Mouse (Mus musculus) ZHBTc4 (cell line): Measurements from ENCODE around the gene Ssx2ip.
A peak's percentile ranks its signal among the peaks of the same experiment; 100 is the strongest.

Experiments
- DNase-seq: peaks from one replicate; pipeline ENCODE4 v3.0.0-alpha.2; 2011; ENCODE audit warnings: low read depth, low spot score

Ssx2ip gene

DNA sequence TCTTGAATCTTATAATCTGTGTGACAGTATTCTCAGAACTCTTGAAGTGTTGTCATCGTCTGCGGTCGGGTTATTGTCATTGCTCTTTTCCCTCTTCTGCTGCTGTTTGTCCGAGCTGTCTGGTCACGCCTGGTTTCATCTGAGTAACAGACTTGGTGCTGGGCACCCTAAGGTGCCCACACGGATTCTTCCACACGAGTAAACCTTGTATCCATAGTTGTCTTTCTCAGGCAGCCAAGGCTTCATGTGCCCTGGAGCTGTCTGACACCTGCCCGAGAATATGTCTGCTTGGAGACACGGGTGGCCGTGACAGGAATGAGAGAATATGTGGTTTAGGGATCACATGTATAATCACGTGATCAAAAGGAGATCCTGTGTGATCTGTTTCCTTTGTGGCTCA lies 31.1 kb downstream of the Ssx2ip start:
- DNase-seq, result no peak

DNA sequence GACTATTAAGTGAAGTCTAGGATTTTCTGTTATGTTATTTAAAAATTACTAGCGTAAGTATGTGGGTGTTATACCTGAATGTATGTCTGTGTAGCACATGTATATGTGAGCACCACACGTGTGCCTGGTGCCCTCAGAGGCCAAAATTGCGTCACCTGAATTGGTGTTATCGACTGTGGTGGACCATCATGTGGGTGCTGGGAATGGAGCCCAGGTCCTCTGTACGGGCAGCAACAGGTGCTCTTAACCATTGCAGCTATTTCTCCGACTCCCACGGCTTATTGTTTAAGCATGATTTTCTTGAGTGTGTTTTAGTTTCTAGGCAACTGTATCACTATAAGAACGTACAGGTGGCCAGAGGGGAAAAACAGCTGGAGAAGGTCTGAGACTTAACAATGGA lies 31.7 kb downstream of the Ssx2ip start:
- no peak for DNase-seq

DNA sequence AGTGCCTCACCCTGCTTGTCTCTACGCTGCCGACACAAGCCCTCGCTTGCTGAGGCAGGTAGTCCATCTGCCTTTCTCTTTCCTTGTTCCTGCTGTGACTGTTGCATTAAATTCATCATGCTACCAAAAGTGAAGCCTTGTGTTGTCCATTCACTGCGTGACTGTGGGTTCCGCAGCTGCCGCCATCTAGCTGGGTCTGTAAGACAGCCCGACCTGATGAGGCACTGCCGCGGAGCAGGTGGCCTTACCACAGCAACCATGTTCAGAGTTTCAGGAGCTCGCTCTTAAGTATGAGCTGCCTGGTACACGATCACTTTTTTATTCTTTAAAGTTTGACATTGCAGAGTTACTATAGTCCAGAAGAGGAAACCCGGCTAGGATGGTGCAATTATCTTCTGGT lies 35.6 kb downstream of the Ssx2ip start:
- no peak for DNase-seq

DNA sequence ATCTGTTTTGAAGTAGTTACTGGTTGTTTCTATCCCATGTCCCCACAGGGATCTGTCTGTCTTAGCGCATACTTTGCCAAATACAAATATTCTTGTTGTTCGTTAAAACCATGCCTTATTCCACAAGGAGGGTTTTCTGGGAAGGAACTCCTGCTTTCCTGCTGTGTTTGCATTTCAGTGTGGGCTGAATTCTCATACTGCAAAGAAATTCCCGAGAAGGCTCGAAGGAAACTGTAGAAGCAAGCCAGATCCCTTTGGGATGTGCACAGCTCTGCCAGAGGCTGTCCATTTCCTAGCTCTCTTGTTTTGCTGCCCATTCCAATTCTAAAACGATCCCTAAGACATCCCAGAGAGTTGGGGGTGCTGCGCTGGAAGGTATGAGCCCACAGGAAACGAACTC lies 36.0 kb downstream of the Ssx2ip start:
- no peak for DNase-seq

DNA sequence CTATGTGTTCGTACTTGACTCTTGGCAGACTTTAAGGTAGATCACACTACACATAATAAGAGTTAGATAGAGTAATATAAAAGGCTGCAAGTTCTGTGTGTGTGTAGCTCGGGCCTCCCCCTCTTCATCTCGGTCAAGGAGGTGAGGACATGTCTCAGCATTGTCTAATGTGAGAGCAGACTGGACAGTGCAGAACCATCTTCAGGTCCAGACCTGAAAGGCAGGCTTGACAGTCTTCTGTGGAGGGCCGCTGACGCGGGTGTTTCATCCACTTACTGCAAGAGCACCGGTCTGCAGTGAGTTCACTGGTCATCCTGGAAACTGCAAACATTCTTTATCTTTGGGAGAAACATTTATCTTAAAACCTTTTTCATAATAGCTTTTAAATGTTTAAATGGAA lies 38.0 kb downstream of the Ssx2ip start:
- no peak for DNase-seq

DNA sequence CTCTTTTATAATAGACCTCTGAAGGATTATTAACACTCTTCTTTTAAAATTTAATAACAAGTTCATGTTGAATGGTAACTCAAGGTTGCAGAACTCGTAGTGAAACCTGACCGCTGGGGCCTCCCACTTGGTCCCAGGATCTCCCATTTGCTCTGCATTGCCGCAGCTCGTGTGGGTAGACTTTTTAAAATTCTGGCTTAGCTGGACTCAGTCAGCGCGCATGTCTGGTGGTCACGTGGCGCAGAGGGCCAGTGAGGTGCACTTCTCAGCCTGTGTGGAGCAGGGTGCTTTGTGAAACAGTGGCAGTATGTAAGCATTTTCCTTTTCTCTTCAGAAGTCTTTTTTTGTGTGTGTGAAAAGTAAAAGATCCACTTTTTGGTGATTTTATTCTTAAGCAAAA lies 38.5 kb downstream of the Ssx2ip start:
- no peak for DNase-seq

DNA sequence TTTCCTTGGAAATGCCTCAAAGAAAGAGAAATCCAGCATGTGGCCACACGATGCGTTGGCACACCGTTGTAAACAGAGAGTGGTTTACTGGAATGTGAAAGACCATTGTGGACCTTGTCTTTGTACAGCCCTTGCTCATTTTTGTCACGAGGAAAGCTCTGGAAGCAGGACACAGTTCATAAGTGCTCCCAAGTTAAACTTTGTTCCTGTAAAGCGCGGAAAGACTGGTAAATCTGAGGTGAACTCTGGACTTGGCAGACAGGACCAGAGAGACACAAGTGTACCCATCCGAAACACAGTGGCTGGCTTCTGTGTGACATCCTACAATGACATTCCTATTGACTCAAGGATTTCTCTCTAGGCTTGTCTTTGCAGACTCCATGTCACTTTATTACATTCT lies 38.9 kb downstream of the Ssx2ip start:
- no peak for DNase-seq

DNA sequence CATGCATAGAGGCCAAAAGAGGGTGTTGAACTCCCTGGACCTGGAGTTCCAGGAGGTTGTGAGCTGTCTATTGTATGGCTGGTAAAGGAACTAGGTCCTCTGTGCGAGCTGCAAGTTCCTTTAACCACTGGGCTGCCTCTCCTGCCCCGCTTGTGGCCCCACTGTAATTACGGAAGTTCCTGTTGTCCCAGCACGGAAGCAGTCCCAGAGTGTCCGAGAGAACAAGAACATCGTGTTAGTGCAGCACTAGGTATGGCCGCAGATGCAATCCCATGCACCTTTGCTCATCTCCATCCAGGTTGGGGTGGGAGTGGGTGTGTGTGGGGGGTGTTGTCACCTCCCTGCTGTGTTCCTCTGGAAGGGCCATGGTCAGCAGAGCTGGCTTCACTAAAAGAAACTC lies 40.4 kb downstream of the Ssx2ip start:
- DNase-seq, result no peak

DNA sequence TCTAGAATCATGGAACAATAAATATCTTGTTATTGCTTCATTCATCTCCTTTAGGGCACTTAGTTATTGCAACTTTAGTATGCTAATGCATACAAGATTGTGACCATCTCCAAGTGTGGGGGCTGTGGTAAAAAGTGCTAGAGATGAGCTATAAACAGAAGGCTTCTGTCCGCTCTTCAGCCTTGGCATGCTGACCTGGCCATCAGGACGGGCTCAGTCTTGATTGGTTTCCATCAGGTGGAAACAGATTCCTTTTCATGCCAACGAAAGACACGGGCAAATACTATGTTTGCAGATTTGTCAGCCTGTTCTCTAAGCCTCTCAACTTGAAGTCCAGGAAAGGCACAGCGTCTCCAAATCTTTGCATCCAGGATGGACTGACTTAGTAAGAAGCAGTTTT lies 42.7 kb downstream of the Ssx2ip start:
- no peak for DNase-seq

DNA sequence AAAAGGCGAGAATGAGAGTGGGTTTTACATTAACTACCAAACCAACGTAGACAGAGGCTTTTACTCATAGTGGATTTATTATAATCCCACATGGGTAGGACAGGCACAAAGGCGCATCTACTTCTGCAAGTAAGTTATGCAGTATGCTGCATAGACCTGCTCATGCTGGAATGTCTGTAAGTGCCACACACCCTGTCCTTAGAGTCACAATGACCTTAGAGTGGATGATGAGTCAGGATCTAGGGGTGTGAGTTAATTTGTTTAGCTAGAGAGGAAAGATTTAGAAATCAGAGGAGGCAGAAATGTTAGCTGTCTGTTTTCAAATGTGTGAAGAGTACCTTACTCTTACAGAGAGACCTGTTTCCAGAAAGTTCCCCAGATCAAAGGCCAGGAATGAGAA lies 43.2 kb downstream of the Ssx2ip start:
- DNase-seq, result no peak

DNA sequence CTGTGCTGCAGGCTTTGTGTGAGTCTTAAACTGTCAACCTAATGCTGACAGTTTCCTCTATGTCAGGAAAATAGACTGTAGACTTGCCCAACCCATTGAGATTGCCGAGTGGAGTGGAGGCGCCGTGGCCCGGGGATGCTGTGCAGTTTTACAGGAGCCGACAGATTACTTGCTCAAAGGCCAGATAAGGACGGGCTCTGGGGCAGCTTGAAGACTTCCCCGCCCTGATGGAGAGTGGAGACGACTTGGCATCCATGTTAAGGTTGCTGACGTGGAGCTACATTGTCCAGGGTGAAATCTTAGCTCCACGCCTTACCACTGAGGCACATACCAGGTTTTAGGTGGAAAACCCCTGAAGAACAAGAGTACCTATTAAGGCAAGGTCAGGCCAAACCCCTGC lies 43.9 kb downstream of the Ssx2ip start:
- no peak for DNase-seq

DNA sequence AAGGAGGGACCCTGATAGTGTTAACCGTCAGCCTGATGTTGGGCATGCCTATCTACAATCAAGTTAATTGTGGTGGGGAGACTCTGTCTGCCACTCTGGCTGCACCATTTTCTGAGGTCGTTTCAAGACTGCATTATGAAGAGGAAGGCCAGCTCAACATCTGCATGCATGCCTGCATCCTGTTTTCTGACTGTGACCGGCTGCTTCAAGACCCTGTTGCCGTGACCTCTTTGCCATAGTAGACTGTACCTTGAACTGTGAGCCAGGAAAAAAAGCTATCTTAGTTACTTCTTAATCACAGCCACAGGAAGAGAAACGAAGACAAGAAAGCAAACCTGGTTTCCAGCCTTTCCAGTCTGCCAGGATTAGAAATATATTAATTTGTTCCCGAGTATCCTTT lies 44.5 kb downstream of the Ssx2ip start:
- DNase-seq, result no peak

DNA sequence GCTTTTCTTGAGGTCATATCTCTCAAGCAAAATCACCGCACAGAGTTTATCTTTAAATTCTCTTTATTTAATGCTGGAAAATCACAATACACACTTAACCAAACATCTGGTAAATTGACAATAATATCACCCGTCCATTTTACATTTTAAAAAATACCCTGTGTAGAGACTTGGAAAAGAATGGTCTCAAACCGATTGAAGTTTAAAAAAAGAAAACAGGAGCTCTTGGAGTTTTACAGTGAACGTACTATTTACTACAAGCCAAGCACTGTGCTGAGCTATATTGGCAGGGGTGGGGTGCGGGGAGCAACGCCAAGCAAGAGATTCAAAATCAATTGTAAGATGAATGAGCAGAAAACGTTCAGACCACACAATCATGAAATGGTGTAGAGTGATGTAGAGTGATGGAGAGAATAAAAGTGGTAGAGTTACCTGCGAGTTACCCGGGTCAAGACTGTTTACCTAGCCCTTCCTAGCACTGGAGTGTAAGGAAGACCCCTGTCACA lies 45.4 kb downstream of the Ssx2ip start, which contains the start of gene Ctbs:
Gene Ctbs, plus strand, starts transcription at position 51 of the 506 bp plus-strand sequence.
- DNase-seq, result no peak

DNA sequence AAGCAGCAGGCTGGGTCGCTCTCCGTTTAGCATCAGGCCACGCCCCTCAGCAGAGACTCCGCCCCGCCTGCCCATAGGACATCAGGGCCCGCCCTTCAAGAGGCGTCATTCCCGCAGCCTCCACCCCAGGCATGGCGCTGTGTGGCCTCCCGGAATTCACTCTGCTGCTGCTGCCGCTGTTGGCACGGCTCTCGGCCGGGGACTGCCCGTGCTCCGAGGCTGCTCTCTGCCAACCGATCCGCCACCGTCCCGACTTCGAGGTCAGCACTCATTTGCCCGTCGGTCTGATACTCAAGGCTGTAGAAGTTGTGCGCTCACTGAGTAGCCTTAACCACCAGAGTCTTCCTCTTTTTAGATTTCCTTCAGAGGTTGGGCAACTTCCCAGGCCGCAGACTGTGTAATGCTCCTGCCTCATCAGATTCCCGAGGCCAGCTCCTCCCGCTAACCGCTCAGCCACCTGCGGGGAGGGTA lies 46.0 kb downstream of the Ssx2ip start:
- DNase-seq, result peak; percentile 96

DNA sequence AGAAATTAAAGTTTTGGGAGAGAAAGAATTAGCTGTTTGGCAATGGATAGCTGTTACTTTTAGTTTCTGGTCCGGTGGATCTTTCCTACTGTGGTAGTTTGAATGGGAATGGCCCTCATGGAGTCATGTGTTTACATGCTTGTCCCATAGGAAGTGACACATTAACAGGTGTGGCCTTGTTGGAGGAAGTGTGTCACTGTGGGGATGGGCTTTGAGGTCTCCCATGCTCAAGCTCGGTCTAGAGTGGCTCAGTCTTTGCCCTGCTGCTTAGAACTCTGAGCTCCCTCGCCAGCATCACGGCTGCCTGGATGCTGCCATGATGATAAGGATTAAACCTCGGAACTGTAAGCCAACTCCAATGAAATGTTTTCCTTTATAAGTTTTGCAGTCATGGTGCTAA lies 46.9 kb downstream of the Ssx2ip start:
- DNase-seq, result peak; percentile 33

DNA sequence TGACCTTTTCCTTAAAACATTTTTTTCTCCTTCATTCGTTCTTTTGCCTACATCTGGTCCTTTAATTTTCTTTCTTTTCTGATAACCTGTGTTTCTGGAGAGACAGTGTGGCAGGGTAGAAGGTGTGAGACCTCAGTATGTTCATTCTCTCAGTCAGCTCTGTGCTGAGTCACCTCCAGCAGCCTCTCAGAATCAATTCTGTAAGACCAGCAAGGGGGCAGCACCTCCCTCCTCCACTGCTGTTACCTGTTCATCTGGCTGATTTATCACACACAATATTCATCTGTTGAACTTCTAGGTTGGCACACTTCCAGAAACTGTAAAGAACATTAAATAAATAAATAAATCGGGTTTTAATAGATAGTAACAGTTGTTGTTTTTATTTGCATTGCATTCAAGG lies 58.5 kb downstream of the Ssx2ip start:
- DNase-seq, result no peak

DNA sequence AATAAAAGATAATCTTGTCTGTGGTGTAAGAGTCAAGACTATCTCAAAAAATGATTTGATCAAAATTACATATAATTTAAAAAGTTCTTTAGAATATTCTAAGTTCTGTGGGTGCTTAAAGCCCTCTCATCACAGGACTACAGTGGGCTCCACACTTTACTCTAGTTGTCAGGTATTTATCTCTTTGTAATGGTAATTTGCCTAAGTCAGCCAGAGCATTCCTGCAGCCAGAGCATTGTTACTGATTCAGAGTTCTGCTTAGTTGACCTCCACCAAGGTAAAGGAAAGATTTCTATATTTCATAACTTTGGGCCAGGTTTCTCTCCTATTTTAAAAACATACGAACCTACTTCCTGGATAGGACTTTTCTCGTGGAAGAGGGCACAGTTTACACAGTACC lies 64.8 kb downstream of the Ssx2ip start:
- peak; percentile 56 for DNase-seq

DNA sequence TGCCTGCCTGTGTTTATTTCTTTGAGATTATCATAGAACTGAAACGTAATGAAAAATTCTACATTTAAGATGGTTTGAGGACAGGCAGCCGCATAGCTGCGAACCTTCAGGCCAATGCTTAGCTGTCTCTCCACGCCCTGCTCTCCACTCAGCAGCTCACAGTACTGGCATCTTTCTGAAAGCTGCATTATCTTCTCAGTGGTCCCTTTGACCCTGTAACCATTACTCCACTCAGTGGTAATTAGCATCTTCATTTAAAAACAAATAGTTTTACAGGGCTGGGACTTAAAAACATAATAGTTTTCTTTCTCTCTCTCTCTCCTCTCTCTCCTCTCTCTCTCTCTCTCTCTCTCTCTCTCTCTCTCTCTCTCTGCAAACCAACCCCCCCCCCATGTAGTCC lies 68.2 kb downstream of the Ssx2ip start:
- peak; percentile 43 for DNase-seq

DNA sequence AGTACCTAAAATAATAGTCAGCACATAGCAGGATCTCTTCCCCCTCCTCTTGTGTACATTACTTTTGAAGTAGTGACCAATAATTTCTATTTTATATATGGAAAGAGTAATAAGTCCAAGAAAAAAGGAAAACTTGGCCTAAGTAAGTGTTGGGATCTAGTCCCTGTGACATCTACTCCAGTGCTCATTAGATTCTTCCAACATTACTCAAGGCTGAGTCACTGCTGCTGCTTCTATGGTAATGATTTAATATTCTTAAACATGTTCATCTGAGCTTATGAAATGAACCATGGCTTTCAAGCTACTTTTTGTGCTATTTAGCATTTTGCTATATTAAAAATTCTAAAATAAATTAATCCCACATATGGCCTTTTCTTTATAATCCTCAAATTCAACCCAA lies 69.3 kb downstream of the Ssx2ip start:
- no peak for DNase-seq

DNA sequence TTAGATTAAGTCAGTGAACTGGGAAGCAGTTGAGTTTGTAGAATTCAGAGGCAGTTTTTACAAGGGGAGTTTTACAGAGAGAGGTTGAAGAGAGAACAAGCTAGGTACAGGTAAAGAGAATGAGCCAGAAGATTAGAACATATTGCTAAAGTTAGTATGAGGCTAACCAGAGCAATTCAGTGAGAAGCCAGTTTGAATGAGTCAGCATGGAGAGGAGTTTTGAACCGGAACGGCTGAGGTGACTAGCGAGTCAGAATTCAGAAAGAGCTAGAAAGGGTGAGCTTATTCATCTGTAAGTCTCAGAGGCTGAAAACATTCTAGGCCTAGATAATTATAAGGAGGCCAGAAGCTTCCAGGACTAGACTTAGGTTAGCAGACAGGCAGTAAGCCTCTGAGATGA lies 70.0 kb downstream of the Ssx2ip start:
- no peak for DNase-seq

DNA sequence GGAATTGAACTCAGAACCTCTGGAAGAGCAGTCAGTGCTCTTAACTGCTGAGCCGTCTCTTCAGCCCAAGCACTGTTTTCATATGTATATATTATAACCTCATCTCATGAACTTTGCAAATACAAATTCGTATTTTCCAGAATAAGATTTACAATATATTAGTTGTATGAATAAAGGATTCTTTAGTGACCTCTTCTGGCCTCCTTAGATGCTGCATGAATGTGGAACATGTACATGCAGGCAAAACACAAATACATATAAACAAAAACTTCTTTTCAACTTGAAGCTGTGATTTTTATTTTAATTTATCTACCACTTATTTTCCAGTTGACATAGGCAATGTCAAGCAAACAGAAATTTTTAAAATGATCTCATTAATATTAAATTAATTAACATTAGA lies 77.6 kb downstream of the Ssx2ip start:
- DNase-seq, result no peak

DNA sequence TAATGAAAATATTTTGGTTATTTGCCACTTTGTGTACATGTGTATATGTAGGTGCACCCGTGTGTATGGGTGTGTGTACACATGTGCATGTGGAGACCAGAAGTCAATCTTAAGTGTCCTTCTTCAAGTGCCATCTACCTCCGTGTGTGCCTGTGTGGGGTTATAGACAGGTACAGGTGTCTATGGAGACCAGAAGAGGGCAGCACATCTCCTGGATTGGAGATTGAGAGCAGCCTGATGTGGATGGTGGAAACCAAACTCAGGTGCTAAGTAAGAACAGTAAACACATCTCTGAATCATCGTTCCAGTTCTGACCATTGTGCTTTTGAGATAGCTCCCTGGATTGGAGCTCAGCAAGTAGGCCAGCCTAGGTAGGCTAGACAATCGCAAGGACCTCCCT lies 82.0 kb downstream of the Ssx2ip start:
- DNase-seq, result peak; percentile 75
